Mouse (Mus musculus) hindbrain, embryonic 10.5 days (tissue): ENCODE measurements around the gene Tbx5. TPM values are rescaled to one million over a fixed set of nuclear protein-coding genes. Genes with fewer than 3 reads are reported as not detected.

Source experiments
- DNase-seq: peaks from one replicate; pipeline ENCODE4 v3.0.0-alpha.2; 2017; ENCODE audit warnings: low spot score
- H3K27ac ChIP-seq: fragments of 300-500 bp; sonication (generic); 2 replicates; pipeline ENCODE4 v1.5.1; 2016; ENCODE audit warnings: mild to moderate bottlenecking, moderate library complexity
- H3K27me3 ChIP-seq: fragments of 300-500 bp; sonication (generic); 2 replicates; pipeline ENCODE4 v1.6.1; 2016; ENCODE audit warnings: mild to moderate bottlenecking; ENCODE audit not compliant: poor library complexity, insufficient read depth, severe bottlenecking
- H3K36me3 ChIP-seq: fragments of 300-500 bp; sonication (generic); 2 replicates; pipeline ENCODE4 v1.6.1; 2016; ENCODE audit warnings: mild to moderate bottlenecking, moderate library complexity
- H3K4me1 ChIP-seq: fragments of 300-500 bp; sonication (generic); replicated peaks from 2 replicates; pipeline ENCODE4 v1.6.1; 2016; ENCODE audit warnings: mild to moderate bottlenecking
- H3K4me3 ChIP-seq: fragments of 300-500 bp; sonication (generic); 2 replicates; pipeline ENCODE4 v1.5.1; 2016; ENCODE audit warnings: mild to moderate bottlenecking, moderate library complexity
- H3K9me3 ChIP-seq: fragments of 300-500 bp; sonication (generic); 2 replicates; pipeline ENCODE4 v1.6.1; 2016; ENCODE audit warnings: mild to moderate bottlenecking, moderate library complexity
- WGBS: fragments of 180-500 bp; shearing (Covaris S2); methylation state at CpG from one replicate; pipeline ENCODE4 v1.1.7; 2016; 5-methylcytosine and 5-hydroxymethylcytosine counted together
- polyA plus RNA-seq: library from polyadenylated mRNA; unstranded; fragments of >200 nt; fragmentation: Nextera tagmentation; extraction: Ambion mirVana; gene quantifications from 2 replicates; pipeline ENCODE4 v1.2.1, GENCODE M21; 2016

Tbx5 gene
- not detected in 2 replicates for polyA plus RNA-seq

DNA sequence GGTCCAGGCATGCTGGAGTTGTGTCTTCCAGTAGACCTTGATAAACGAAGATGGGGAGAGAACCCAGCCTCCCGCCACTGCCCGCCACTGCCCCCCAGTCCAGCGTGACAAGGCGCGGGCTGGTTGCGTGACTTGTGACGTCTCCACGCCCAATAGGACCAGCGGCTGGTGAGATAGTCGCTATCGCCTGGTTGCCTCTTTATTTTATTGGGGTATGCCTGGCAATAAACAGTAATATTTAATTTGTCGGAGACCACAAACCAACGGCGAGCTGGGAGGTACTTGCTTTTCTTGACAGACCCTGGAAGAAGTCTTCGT lies at the start of gene Tbx5:
Gene Tbx5 (plus strand): TSS at position 190 of the 318 bp plus-strand sequence.
- H3K4me3 ChIP-seq: no peak within 1 kb of the TSS
- H3K36me3 ChIP-seq: no peaks in the 10 kb centered on the region
- no peaks in the 10 kb centered on the region for H3K9me3 ChIP-seq
- H3K27me3 ChIP-seq: peaks cover 100% of the 10 kb centered on the region
- peaks cover 13% of the 10 kb centered on the region; the same call in 1 of the 2 replicates for H3K4me1 ChIP-seq
- under 1% methylated on average over 16 of the region's 16 CpGs for WGBS
- H3K27ac ChIP-seq: no peak within 1 kb of the TSS
- DNase-seq: peak; percentile 38

DNA sequence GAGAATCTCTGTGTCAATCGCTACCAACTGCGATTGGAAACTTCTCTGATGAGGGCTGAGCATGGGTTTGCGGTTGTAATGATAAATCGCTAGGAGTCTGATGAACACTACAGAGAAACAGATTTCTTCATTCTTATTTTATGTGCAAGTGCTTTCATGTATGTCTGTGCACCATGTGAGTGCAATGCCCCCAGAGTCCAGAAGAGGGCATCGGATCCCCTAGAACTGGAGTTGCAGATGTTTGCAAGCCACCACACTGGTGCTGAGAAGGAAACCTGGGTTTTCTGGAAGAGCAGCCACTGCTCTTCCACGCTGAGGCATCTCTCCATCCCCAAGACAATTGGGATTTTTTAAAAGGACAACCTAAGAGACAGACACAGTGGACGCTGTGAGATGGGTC lies 46.5 kb upstream of the Tbx5 start:
- WGBS: 90% methylated on average over 7 of the region's 7 CpGs
- Histone ChIP-seq H3K4me1 (no peaks in the 10 kb centered on the region), H3K27me3 (peaks cover 16% of the 10 kb centered on the region), H3K4me3 (no peak overlapping the region), H3K27ac (no peak overlapping the region), H3K9me3 (peaks cover 9% of the 10 kb centered on the region; the same call in 1 of the 2 replicates), H3K36me3 (no peaks in the 10 kb centered on the region)
- no peak for DNase-seq

- peaks cover 73% of the 10 kb centered on the region for H3K27me3 ChIP-seq
- WGBS: 61% methylated on average over 5 of the region's 5 CpGs
Observed at GRCm38 (mm10) chr5:119791664-119792063, 40.8 kb upstream of the Tbx5 start.

DNA sequence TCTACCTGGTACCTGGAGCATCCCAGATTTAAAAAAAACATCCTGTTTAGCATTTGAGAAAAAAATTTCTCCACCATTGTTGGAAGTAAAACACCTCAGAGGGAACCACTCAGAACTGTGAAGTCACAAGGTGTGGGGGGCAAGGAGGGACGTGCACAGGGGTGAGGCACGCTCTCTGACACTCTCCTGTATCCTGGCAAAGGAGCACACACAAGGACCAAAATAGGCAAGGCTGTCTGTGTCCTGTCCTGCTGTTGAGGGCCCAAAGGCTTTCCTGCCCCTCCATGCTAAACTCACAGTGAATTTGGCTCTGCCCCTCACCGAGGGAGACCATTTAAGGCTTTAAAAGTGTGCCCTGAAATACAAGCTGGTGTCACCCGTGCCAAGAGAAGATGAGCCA lies 38.5 kb upstream of the Tbx5 start:
- H3K4me3 ChIP-seq: no peak overlapping the region
- no peak for DNase-seq
- peaks cover 89% of the 10 kb centered on the region for H3K27me3 ChIP-seq
- peaks cover 4% of the 10 kb centered on the region; the same call in 1 of the 2 replicates for H3K9me3 ChIP-seq
- 2% methylated on average over 4 of the region's 4 CpGs for WGBS
- H3K27ac ChIP-seq: no peak overlapping the region
- no peaks in the 10 kb centered on the region for H3K4me1 ChIP-seq
- no peaks in the 10 kb centered on the region for H3K36me3 ChIP-seq

More at GRCm38 (mm10) chr5:119791664-119792063, 40.8 kb upstream of the Tbx5 start:
- Histone ChIP-seq H3K4me1 (no peaks in the 10 kb centered on the region), H3K36me3 (no peaks in the 10 kb centered on the region), H3K27ac (no peak overlapping the region), H3K9me3 (peaks cover 4% of the 10 kb centered on the region; the same call in 1 of the 2 replicates), H3K4me3 (no peak overlapping the region)
- DNase-seq: no peak

- WGBS: 1% methylated on average over 6 of the region's 6 CpGs
- no peak overlapping the region for H3K4me3 ChIP-seq
- no peaks in the 10 kb centered on the region for H3K9me3 ChIP-seq
- no peak for DNase-seq
- H3K36me3 ChIP-seq: no peaks in the 10 kb centered on the region
- 0 out of 2 replicates have a peak, but pooled peaks cover 2% of the 10 kb centered on the region for H3K4me1 ChIP-seq
- H3K27me3 ChIP-seq: peaks cover 97% of the 10 kb centered on the region
- no peak overlapping the region for H3K27ac ChIP-seq
Observed at GRCm38 (mm10) chr5:119795376-119795775, 37.1 kb upstream of the Tbx5 start.

GRCm38 (mm10) chr5:119795777-119796176 lies 36.7 kb upstream of the Tbx5 start:
- no peak for DNase-seq
- H3K36me3 ChIP-seq: no peaks in the 10 kb centered on the region
- 10% methylated on average over 3 of the region's 3 CpGs for WGBS

GRCm38 (mm10) chr5:119796443-119797160 lies 35.9 kb upstream of the Tbx5 start:
- H3K4me3 ChIP-seq: no peak overlapping the region
- WGBS: 1% methylated on average over 33 of the region's 33 CpGs
- H3K27ac ChIP-seq: no peak overlapping the region
- no peaks in the 10 kb centered on the region for H3K36me3 ChIP-seq
- peak; percentile 16 for DNase-seq
- H3K27me3 ChIP-seq: peaks cover 100% of the 10 kb centered on the region
- no peaks in the 10 kb centered on the region for H3K9me3 ChIP-seq
- 0 out of 2 replicates have a peak, but pooled peaks cover 3% of the 10 kb centered on the region for H3K4me1 ChIP-seq

More at GRCm38 (mm10) chr5:119795777-119796176, 36.7 kb upstream of the Tbx5 start:
- H3K4me1 ChIP-seq: 0 out of 2 replicates have a peak, but pooled peaks cover 3% of the 10 kb centered on the region
- H3K4me3 ChIP-seq: no peak overlapping the region
- no peaks in the 10 kb centered on the region for H3K9me3 ChIP-seq
- no peak overlapping the region for H3K27ac ChIP-seq
- peaks cover 100% of the 10 kb centered on the region for H3K27me3 ChIP-seq

GRCm38 (mm10) chr5:119797580-119798150 lies 34.8 kb upstream of the Tbx5 start:
- 0 out of 2 replicates have a peak, but pooled peaks cover 3% of the 10 kb centered on the region for H3K4me1 ChIP-seq
- peak; percentile 25 for DNase-seq

DNA sequence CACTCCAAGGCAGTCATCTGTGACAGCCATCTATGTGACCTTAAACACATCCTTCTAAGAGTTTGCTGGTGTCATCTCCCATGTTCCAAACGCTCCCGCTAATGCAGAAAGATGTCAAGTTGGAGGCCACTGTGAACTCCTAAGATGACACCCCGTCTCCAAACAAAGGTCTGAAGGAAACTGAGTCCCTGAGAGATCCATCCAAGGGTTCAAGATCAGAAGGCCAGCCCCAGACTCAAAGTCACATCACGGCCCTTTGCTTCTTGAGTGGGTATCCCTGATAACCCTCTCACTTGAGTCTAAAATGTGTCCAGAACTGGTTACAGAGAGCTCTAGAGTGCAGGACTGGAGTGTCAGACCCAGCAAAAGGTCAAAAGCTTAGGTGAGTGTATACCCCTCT lies 34.2 kb upstream of the Tbx5 start:
- 0 out of 2 replicates have a peak, but pooled peaks cover 3% of the 10 kb centered on the region for H3K4me1 ChIP-seq
- no peaks in the 10 kb centered on the region for H3K9me3 ChIP-seq
- WGBS: 3% methylated on average over 4 of the region's 4 CpGs
- no peak overlapping the region for H3K4me3 ChIP-seq
- peak; percentile 15 for DNase-seq
- H3K27ac ChIP-seq: no peak overlapping the region
- H3K36me3 ChIP-seq: no peaks in the 10 kb centered on the region
- peaks cover 100% of the 10 kb centered on the region for H3K27me3 ChIP-seq

More at GRCm38 (mm10) chr5:119797580-119798150, 34.8 kb upstream of the Tbx5 start:
- 1% methylated on average over 26 of the region's 26 CpGs for WGBS
- no peaks in the 10 kb centered on the region for H3K9me3 ChIP-seq
- peaks cover 100% of the 10 kb centered on the region for H3K27me3 ChIP-seq
- H3K4me3 ChIP-seq: no peak overlapping the region
- no peaks in the 10 kb centered on the region for H3K36me3 ChIP-seq
- H3K27ac ChIP-seq: no peak overlapping the region

DNA sequence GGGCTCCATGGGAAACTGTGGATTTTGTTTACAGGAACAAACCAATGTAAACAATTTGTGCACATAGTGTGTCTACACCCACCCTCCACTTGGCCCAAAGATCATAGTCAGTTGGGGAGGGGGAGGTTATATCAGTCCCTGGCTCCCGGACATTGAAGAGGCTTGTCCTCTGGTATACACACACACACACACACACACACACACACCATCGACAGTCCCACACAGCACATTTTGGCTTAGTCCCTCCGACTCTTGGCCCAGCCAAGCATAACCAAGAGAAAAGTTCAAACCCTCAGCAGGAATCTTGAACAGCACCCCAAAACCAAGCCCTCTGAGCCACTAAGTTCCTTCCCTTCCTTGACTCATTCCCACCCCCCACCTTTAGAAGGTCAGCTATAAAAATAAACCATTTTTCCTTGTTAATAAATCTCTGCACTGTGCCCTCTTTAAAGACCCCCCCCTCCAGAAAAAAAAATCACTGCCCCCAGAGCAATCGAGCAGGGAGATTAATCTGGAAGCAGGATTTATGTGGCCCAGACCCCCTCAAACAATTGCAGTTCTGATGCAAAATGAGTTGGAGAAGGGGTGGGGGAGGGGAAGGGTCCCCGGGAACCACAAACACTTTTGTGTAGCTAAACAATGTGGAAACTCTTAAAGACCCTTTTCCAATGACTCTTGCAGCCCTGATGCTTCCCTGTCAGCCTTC lies 33.6 kb upstream of the Tbx5 start:
- Histone ChIP-seq H3K9me3 (no peaks in the 10 kb centered on the region), H3K36me3 (no peaks in the 10 kb centered on the region), H3K27me3 (peaks cover 100% of the 10 kb centered on the region), H3K27ac (no peak overlapping the region), H3K4me3 (no peak overlapping the region), H3K4me1 (0 out of 2 replicates have a peak, but pooled peaks cover 3% of the 10 kb centered on the region)
- DNase-seq: no peak
- 2% methylated on average over 5 of the region's 5 CpGs for WGBS

DNA sequence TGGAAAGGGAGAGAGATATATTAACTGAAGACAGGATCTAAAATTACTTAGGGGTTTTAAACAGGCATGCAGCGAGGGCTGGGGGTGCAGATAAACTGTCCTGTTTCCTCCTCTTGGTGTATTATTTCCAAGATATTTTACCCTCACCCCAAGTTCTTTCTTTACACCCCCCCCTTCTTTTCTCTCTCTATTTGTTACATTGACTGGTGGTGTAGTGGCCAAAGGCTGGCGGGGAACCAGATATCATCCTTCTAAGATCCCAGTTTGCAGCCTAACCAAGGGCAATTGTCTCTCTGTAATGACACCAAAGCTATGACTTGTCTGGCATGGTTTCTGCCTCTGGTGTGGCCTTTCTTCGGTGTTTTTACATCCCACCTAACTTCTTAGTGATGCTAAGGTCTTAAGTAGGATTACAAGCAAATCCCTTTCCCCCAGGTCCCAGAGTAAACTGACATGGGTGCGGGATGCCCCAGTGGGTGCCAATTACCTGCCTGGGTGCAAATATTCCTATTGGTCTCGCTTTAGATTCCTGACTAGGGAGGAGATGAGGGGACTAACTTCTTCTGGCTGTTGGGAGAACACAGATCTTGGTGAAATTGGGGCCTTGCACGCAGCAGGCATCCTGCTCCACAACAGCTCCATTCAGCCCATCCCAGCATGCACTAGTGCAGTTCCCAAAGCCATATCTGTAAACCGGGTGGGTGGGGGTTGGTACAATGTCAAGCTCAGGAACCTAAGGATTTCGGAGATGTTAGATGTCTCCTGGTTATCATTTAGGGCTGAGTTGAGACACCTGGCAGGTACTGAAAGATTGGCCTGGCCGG lies 32.8 kb upstream of the Tbx5 start:
- no peaks in the 10 kb centered on the region for H3K9me3 ChIP-seq
- H3K36me3 ChIP-seq: no peaks in the 10 kb centered on the region
- peaks cover 100% of the 10 kb centered on the region for H3K27me3 ChIP-seq
- peak; percentile 24 for DNase-seq
- no peak overlapping the region for H3K4me3 ChIP-seq
- 2% methylated on average over 9 of the region's 9 CpGs for WGBS
- H3K27ac ChIP-seq: no peak overlapping the region
- 0 out of 2 replicates have a peak, but pooled peaks cover 3% of the 10 kb centered on the region for H3K4me1 ChIP-seq

- H3K27ac ChIP-seq: no peak overlapping the region
- H3K4me3 ChIP-seq: no peak overlapping the region
- no peaks in the 10 kb centered on the region for H3K36me3 ChIP-seq
- WGBS: under 1% methylated on average over 11 of the region's 11 CpGs
- no peaks in the 10 kb centered on the region for H3K9me3 ChIP-seq
- peaks cover 100% of the 10 kb centered on the region for H3K27me3 ChIP-seq
- H3K4me1 ChIP-seq: 0 out of 2 replicates have a peak, but pooled peaks cover 3% of the 10 kb centered on the region
- DNase-seq: peak; percentile 31
Observed at GRCm38 (mm10) chr5:119800243-119800665, 32.2 kb upstream of the Tbx5 start.
